Mouse (Mus musculus): ENCODE results near the gene Tspear. TPM values are rescaled to one million over a fixed set of nuclear protein-coding genes. Genes with fewer than 3 reads are reported as not detected.

The Tspear gene
- polyA plus RNA-seq, 1 experiment from 2014 or later = 0.67 TPM

- TF ChIP-seq EP300 (optimal IDR thresholded peaks at IDR 0.05) (no peak), CTCF (IDR thresholded peaks at IDR 0.05; ENCODE audit: low read depth) (no peak)
- ATAC-seq (ENCODE audit: low FRiP score, low TSS enrichment) (no peak), DNase-seq (ENCODE audit: low spot score) (no peak)
These were observed 34.3 kb upstream of the Tspear start for GRCm38 (mm10) chr10:77652046-77652445.

GRCm38 (mm10) chr10:77658286-77658994 lies 27.9 kb upstream of the Tspear start:
- 37% methylated on average over 15 of the region's 15 CpGs for WGBS

More at GRCm38 (mm10) chr10:77652046-77652445, 34.3 kb upstream of the Tspear start:
- Histone ChIP-seq H3K27ac (replicated peaks) (no peak overlapping the region), H3K9me3 (ENCODE audit: control insufficient read depth, low read length) (no peaks in the 10 kb centered on the region), H3K36me3 (ENCODE audit: control insufficient read depth, insufficient read depth, low read length) (no peaks in the 10 kb centered on the region), H3K4me1 (replicated peaks; ENCODE audit: control insufficient read depth, insufficient read depth) (no peaks in the 10 kb centered on the region), H3K4me3 (ENCODE audit: low read depth, low read length) (no peak overlapping the region), H3K4me2 (replicated peaks; ENCODE audit: low read depth) (no peak overlapping the region), H3K9ac (ENCODE audit: low read length) (no peak overlapping the region), H3K27me3 (ENCODE audit: control insufficient read depth, insufficient read depth, low read length) (no peaks in the 10 kb centered on the region)
- 91% methylated on average over 9 of the region's 9 CpGs for WGBS

GRCm38 (mm10) chr10:77663949-77664665 lies 22.3 kb upstream of the Tspear start:
- TF ChIP-seq CTCF (IDR thresholded peaks at IDR 0.05; ENCODE audit: low read depth) = no peak
- TF ChIP-seq EP300 (optimal IDR thresholded peaks at IDR 0.05) = no peak

More at GRCm38 (mm10) chr10:77658286-77658994, 27.9 kb upstream of the Tspear start:
- Histone ChIP-seq H3K4me2 (replicated peaks; ENCODE audit: low read depth) (no peak overlapping the region), H3K4me1 (replicated peaks; ENCODE audit: control insufficient read depth, insufficient read depth) (no peaks in the 10 kb centered on the region), H3K27me3 (ENCODE audit: control insufficient read depth, insufficient read depth, low read length) (no peaks in the 10 kb centered on the region), H3K9ac (ENCODE audit: low read length) (no peak overlapping the region), H3K27ac (replicated peaks) (no peak overlapping the region), H3K4me3 (ENCODE audit: low read depth, low read length) (no peak overlapping the region), H3K36me3 (ENCODE audit: control insufficient read depth, insufficient read depth, low read length) (no peaks in the 10 kb centered on the region), H3K9me3 (ENCODE audit: control insufficient read depth, low read length) (no peaks in the 10 kb centered on the region)
- TF ChIP-seq EP300 (optimal IDR thresholded peaks at IDR 0.05) (no peak), CTCF (IDR thresholded peaks at IDR 0.05; ENCODE audit: low read depth) (no peak)
- no peak for DNase-seq (ENCODE audit: low spot score)
- peak; percentile 47; the same call in 1 of the 2 replicates for ATAC-seq (ENCODE audit: low FRiP score, low TSS enrichment)

GRCm38 (mm10) chr10:77666342-77666741 lies 20.0 kb upstream of the Tspear start:
- Histone ChIP-seq H3K4me3 (ENCODE audit: low read depth, low read length) (no peak overlapping the region), H3K27ac (replicated peaks) (no peak overlapping the region), H3K4me1 (replicated peaks; ENCODE audit: control insufficient read depth, insufficient read depth) (no peaks in the 10 kb centered on the region), H3K27me3 (ENCODE audit: control insufficient read depth, insufficient read depth, low read length) (no peaks in the 10 kb centered on the region), H3K36me3 (ENCODE audit: control insufficient read depth, insufficient read depth, low read length) (no peaks in the 10 kb centered on the region), H3K9ac (ENCODE audit: low read length) (no peak overlapping the region), H3K4me2 (replicated peaks; ENCODE audit: low read depth) (no peak overlapping the region), H3K9me3 (ENCODE audit: control insufficient read depth, low read length) (no peaks in the 10 kb centered on the region)
- 29% methylated on average over 8 of the region's 8 CpGs for WGBS
- DNase-seq (ENCODE audit: low spot score) = no peak
- 0 out of 2 replicates have a peak, but pooled peaks have one; percentile 36 for ATAC-seq (ENCODE audit: low FRiP score, low TSS enrichment)
- no peak for TF ChIP-seq EP300 (optimal IDR thresholded peaks at IDR 0.05)
- TF ChIP-seq CTCF (IDR thresholded peaks at IDR 0.05; ENCODE audit: low read depth) = no peak

More at GRCm38 (mm10) chr10:77663949-77664665, 22.3 kb upstream of the Tspear start:
- H3K27ac ChIP-seq (replicated peaks) = no peak overlapping the region
- H3K9ac ChIP-seq (ENCODE audit: low read length) = no peak overlapping the region
- WGBS = 40% methylated on average over 43 of the region's 43 CpGs
- no peak overlapping the region for H3K4me3 ChIP-seq (ENCODE audit: low read depth, low read length)
- H3K27me3 ChIP-seq (ENCODE audit: control insufficient read depth, insufficient read depth, low read length) = no peaks in the 10 kb centered on the region
- 0 out of 2 replicates have a peak overlapping the region, but pooled peaks have one; percentile 11 for H3K4me2 ChIP-seq (replicated peaks; ENCODE audit: low read depth)
- H3K9me3 ChIP-seq (ENCODE audit: control insufficient read depth, low read length) = no peaks in the 10 kb centered on the region
- H3K36me3 ChIP-seq (ENCODE audit: control insufficient read depth, insufficient read depth, low read length) = no peaks in the 10 kb centered on the region
- ATAC-seq (ENCODE audit: low FRiP score, low TSS enrichment) (no peak), DNase-seq (ENCODE audit: low spot score) (no peak)
- no peaks in the 10 kb centered on the region for H3K4me1 ChIP-seq (replicated peaks; ENCODE audit: control insufficient read depth, insufficient read depth)

GRCm38 (mm10) chr10:77667402-77667801 lies 19.0 kb upstream of the Tspear start:
- H3K4me2 ChIP-seq (replicated peaks; ENCODE audit: low read depth) = no peak overlapping the region
- H3K27me3 ChIP-seq (ENCODE audit: control insufficient read depth, insufficient read depth, low read length) = no peaks in the 10 kb centered on the region
- no peak overlapping the region for H3K27ac ChIP-seq (replicated peaks)
- TF ChIP-seq CTCF (IDR thresholded peaks at IDR 0.05; ENCODE audit: low read depth) (no peak), EP300 (optimal IDR thresholded peaks at IDR 0.05) (no peak)
- DNase-seq (ENCODE audit: low spot score) = no peak
- H3K4me1 ChIP-seq (replicated peaks; ENCODE audit: control insufficient read depth, insufficient read depth) = no peaks in the 10 kb centered on the region
- no peaks in the 10 kb centered on the region for H3K36me3 ChIP-seq (ENCODE audit: control insufficient read depth, insufficient read depth, low read length)
- H3K4me3 ChIP-seq (ENCODE audit: low read depth, low read length) = no peak overlapping the region
- H3K9me3 ChIP-seq (ENCODE audit: control insufficient read depth, low read length) = no peaks in the 10 kb centered on the region
- H3K9ac ChIP-seq (ENCODE audit: low read length) = no peak overlapping the region
- WGBS = 63% methylated on average over 4 of the region's 4 CpGs
- ATAC-seq (ENCODE audit: low FRiP score, low TSS enrichment) = no peak

GRCm38 (mm10) chr10:77670710-77671109 lies 15.7 kb upstream of the Tspear start:
- DNase-seq (ENCODE audit: low spot score) (no peak), ATAC-seq (ENCODE audit: low FRiP score, low TSS enrichment) (no peak)
- 69% methylated on average over 4 of the region's 4 CpGs for WGBS

More at GRCm38 (mm10) chr10:77670710-77671109, 15.7 kb upstream of the Tspear start:
- H3K9me3 ChIP-seq (ENCODE audit: control insufficient read depth, low read length) = no peaks in the 10 kb centered on the region
- no peaks in the 10 kb centered on the region for H3K36me3 ChIP-seq (ENCODE audit: control insufficient read depth, insufficient read depth, low read length)
- TF ChIP-seq CTCF (IDR thresholded peaks at IDR 0.05; ENCODE audit: low read depth) = no peak
- TF ChIP-seq EP300 (optimal IDR thresholded peaks at IDR 0.05) = no peak
- H3K4me1 ChIP-seq (replicated peaks; ENCODE audit: control insufficient read depth, insufficient read depth) = no peaks in the 10 kb centered on the region
- H3K4me3 ChIP-seq (ENCODE audit: low read depth, low read length) = no peak overlapping the region
- H3K27ac ChIP-seq (replicated peaks) = no peak overlapping the region
- no peak overlapping the region for H3K4me2 ChIP-seq (replicated peaks; ENCODE audit: low read depth)
- H3K9ac ChIP-seq (ENCODE audit: low read length) = no peak overlapping the region
- H3K27me3 ChIP-seq (ENCODE audit: control insufficient read depth, insufficient read depth, low read length) = no peaks in the 10 kb centered on the region

All from stomach, postnatal 0 days (tissue).